Mouse (Mus musculus): ENCODE results near the gene Bloc1s6. TPM values are rescaled to one million over a fixed set of nuclear protein-coding genes. Genes with fewer than 3 reads are reported as not detected.

The Bloc1s6 gene
- polyA plus RNA-seq, 1 experiment from 2014 or later: 106 TPM

Other genes starting within 250 kb of the Bloc1s6 start
- 59.9 and 61.8 TPM in 2 replicates for gene Gatm, start 127.2 kb upstream of the Bloc1s6 start, polyA plus RNA-seq (2015; fragmentation: Nextera tagmentation; extraction: Ambion mirVana)
- 0.69 and 0.91 TPM in 2 replicates for gene AA467197, start 101.5 kb upstream of the Bloc1s6 start, polyA plus RNA-seq (2015; fragmentation: Nextera tagmentation; extraction: Ambion mirVana)
- 4.9 and 6.6 TPM in 2 replicates for gene Slc30a4, start 35.8 kb upstream of the Bloc1s6 start, polyA plus RNA-seq (2015; fragmentation: Nextera tagmentation; extraction: Ambion mirVana)
- gene Sqor, start 26.7 kb downstream of the Bloc1s6 start, polyA plus RNA-seq (2015; fragmentation: Nextera tagmentation; extraction: Ambion mirVana): 3.5 and 4.2 TPM in 2 replicates

Measured in hindbrain, embryonic 16.5 days (tissue).